Mouse (Mus musculus) heart, adult 2 months (tissue): ENCODE data around the gene Lekr1.

Source experiments
- CTCF ChIP-seq: fragments of 200-600 bp; IDR thresholded peaks from 2 replicates; pipeline ENCODE4 v1.8.1; 2022; ENCODE audit warnings: antibody characterized with exemption, mild to moderate bottlenecking, moderate library complexity
- EP300 ChIP-seq: fragments of 200-500 bp; IDR thresholded peaks from 2 replicates; pipeline ENCODE4 v1.6.1; 2011; ENCODE audit warnings: low read depth, low read length, control low read depth; ENCODE audit not compliant: insufficient read depth

DNA sequence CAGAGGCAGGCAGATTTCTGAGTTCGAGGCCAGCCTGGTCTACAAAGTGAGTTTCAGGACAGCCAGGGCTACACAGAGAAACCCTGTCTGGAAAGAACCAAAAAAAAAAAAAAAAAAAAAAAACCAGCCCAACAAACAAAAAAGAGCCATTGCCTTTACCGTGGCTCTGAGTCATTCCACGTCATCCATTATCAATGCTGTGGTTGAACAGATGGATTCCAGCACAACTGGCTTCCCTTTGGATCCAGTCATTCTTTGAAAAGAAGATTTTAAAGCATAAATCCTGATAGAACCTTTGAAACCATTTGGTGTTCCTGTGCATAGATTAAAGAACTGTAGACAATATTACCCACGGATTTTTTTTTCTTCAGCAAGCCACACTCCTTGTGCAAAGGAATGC, 32.4 kb upstream of the Lekr1 start:
- TF ChIP-seq EP300, result no peak
- no peak for TF ChIP-seq CTCF
